Mouse (Mus musculus): ENCODE data around the gene Lhx8. TPM values are rescaled to one million over a fixed set of nuclear protein-coding genes. Genes with fewer than 3 reads are reported as not detected.

Gene Lhx8
- total and polyA plus RNA-seq, 3 experiments: not detected

DNA sequence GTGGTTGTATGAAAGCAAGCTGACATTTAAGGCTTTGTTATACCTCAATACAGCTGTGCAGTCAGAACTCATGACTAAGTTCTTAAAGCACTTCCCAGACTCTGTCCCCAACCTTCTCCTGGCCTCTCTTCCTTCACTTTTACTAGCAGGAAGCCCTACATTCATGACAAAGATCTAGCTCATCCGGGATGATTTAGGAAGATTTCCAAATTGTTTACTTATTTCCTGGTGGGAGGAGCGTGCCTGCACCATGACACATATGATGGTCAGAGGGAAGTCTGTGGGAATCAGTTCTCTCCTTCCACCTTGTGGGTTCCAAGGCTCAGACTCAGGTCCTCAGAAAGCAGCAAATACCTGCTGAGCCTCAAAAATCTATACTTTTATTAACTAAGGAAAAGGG, 40.1 kb downstream of the Lhx8 start:
- DNase-seq (ENCODE audit: low read depth, low spot score): no peak
- H3K27ac ChIP-seq (ENCODE audit: control insufficient read depth, low read depth, low read length): no peak overlapping the region
- no peaks in the 10 kb centered on the region for H3K9me3 ChIP-seq (replicated peaks; ENCODE audit: insufficient read depth, low read length)
- H3K9ac ChIP-seq (ENCODE audit: control insufficient read depth, low read depth, low read length, poor library complexity, severe bottlenecking): no peak overlapping the region
- TF ChIP-seq CHD2 (IDR thresholded peaks at IDR 0.05; ENCODE audit: low read length): no peak
- no peak for TF ChIP-seq BHLHE40 (IDR thresholded peaks at IDR 0.05; ENCODE audit: borderline replicate concordance, low read depth, low read length)
- no peak for TF ChIP-seq SIN3A (IDR thresholded peaks at IDR 0.05; ENCODE audit: low read length)
- TF ChIP-seq POLR2A (IDR thresholded peaks at IDR 0.05; ENCODE audit: control insufficient read depth in 1 of 2, insufficient read depth in 1 of 2, low read depth in 1 of 2, low read length in 2 of 2, poor library complexity in 1 of 2): no peak
- TF ChIP-seq EP300 (IDR thresholded peaks at IDR 0.05; ENCODE audit: low read depth in 1 of 2, low read length in 2 of 2): no peak
- TF ChIP-seq TAL1 (IDR thresholded peaks at IDR 0.05; ENCODE audit: low read length): no peak
- TF ChIP-seq USF1 (IDR thresholded peaks at IDR 0.05; ENCODE audit: low read depth, low read length): no peak
- TF ChIP-seq KAT2A (conservative IDR thresholded peaks at IDR 0.05; ENCODE audit: low read depth, low read length): no peak
- no peak for TF ChIP-seq ZC3H11A (IDR thresholded peaks at IDR 0.05; ENCODE audit: low read depth, low read length)
- no peak for TF ChIP-seq ETS1 (IDR thresholded peaks at IDR 0.05; ENCODE audit: low read depth, low read length)
- TF ChIP-seq MYB (IDR thresholded peaks at IDR 0.05; ENCODE audit: low read depth, low read length): no peak
- TF ChIP-seq MAX (IDR thresholded peaks at IDR 0.05; ENCODE audit: low read length): no peak
- TF ChIP-seq MAZ (IDR thresholded peaks at IDR 0.05; ENCODE audit: low read depth, low read length): no peak
- TF ChIP-seq TBP (IDR thresholded peaks at IDR 0.05; ENCODE audit: low read depth, low read length): no peak
- TF ChIP-seq MYC (IDR thresholded peaks at IDR 0.05; ENCODE audit: low read depth, low read length): no peak
- no peaks in the 10 kb centered on the region for H3K27me3 ChIP-seq (ENCODE audit: control insufficient read depth in 1 of 2, insufficient read depth in 2 of 2, low read length in 2 of 2)
- no peak overlapping the region for H3K4me3 ChIP-seq (ENCODE audit: control insufficient read depth in 1 of 2, insufficient read depth in 1 of 2, low read depth in 2 of 2, low read length in 2 of 2)
- H3K4me1 ChIP-seq (ENCODE audit: control insufficient read depth in 1 of 2, insufficient read depth in 2 of 2, low read length in 2 of 2): no peaks in the 10 kb centered on the region
- no peaks in the 10 kb centered on the region for H3K79me2 ChIP-seq (ENCODE audit: control insufficient read depth, insufficient read depth, low read length, poor library complexity)
- H3K36me3 ChIP-seq (ENCODE audit: control insufficient read depth in 1 of 2, insufficient read depth in 2 of 2, low read length in 2 of 2): no peaks in the 10 kb centered on the region

DNA sequence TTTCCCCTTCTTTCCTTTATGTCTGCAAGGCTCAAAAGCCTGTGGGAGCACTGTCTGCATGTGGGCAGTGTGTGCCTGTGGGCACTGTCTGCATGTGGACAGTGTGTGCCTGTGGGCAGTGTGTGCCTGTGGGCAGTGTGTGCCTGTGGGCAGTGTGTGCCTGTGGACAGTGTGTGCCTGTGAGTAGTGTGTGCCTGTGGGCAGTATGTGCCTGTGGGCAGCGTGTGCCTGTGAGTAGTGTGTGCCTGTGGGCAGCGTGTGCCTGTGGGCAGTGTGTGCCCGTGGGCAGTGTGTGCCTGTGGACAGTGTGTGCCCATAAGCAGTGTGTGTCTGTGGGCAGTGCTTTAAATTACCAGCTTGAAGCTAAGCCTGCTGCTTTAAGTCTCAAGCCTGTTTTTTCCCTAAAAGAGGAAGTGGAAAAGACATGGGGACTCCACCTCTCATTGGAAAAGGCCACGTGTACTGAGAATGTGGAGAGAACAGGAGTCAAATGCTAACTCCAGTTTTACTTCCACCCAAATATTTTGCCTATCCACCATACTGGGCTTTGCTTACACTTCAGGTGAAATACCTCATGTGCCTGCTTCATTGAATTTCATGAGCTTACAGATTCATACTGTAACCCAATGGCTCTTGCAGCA, 41.9 kb downstream of the Lhx8 start:
- no peaks in the 10 kb centered on the region for H3K36me3 ChIP-seq (ENCODE audit: control insufficient read depth in 1 of 2, insufficient read depth in 2 of 2, low read length in 2 of 2)
- no peaks in the 10 kb centered on the region for H3K4me1 ChIP-seq (ENCODE audit: control insufficient read depth in 1 of 2, insufficient read depth in 2 of 2, low read length in 2 of 2)
- H3K9me3 ChIP-seq (replicated peaks; ENCODE audit: insufficient read depth, low read length): no peaks in the 10 kb centered on the region
- no peaks in the 10 kb centered on the region for H3K79me2 ChIP-seq (ENCODE audit: control insufficient read depth, insufficient read depth, low read length, poor library complexity)
- no peak for DNase-seq (ENCODE audit: low read depth, low spot score)
- H3K27me3 ChIP-seq (ENCODE audit: control insufficient read depth in 1 of 2, insufficient read depth in 2 of 2, low read length in 2 of 2): no peaks in the 10 kb centered on the region
- no peak overlapping the region for H3K4me3 ChIP-seq (ENCODE audit: control insufficient read depth in 1 of 2, insufficient read depth in 1 of 2, low read depth in 2 of 2, low read length in 2 of 2)
- no peak overlapping the region for H3K27ac ChIP-seq (ENCODE audit: control insufficient read depth, low read depth, low read length)
- H3K9ac ChIP-seq (ENCODE audit: control insufficient read depth, low read depth, low read length, poor library complexity, severe bottlenecking): no peak overlapping the region
- TF ChIP-seq NRF1 (IDR thresholded peaks at IDR 0.05; ENCODE audit: insufficient read depth, low read depth, low read length, poor library complexity, severe bottlenecking): no peak
- no peak for TF ChIP-seq USF2 (IDR thresholded peaks at IDR 0.05; ENCODE audit: borderline replicate concordance in 1 of 2, insufficient read depth in 1 of 2, low read depth in 1 of 2, low read length in 2 of 2)
- TF ChIP-seq POLR2A (IDR thresholded peaks at IDR 0.05; ENCODE audit: control insufficient read depth in 1 of 2, insufficient read depth in 1 of 2, low read depth in 1 of 2, low read length in 2 of 2, poor library complexity in 1 of 2): no peak
- no peak for TF ChIP-seq NELFE (IDR thresholded peaks at IDR 0.05; ENCODE audit: low read depth, low read length)
- TF ChIP-seq GABPA (IDR thresholded peaks at IDR 0.05; ENCODE audit: low read depth, low read length): no peak
